Mouse (Mus musculus): Measurements from ENCODE around the gene Kdm1b.

DNA sequence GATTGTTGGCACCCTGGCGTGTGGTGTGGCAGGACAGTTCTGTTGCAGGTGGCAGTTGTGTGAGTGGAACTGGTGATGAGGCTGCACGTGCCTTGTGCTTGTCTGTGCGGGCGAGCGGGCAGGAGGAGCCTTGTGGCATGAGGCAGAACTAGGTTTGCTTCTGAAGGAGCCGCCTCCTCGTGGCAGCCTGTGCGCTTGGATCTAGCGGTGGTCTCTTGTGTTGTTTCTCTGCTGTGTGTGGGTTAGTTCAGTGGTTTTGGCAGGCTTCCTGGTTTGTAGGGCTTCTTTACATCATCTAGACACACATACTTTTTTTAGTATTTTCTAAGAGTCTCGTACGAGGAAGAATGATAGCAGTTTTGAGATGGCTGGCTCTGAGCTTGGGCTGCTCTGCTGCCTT is 12.8 kb downstream of the Kdm1b start:
- TF ChIP-seq CTCF (IDR thresholded peaks at IDR 0.05; ENCODE audit: borderline replicate concordance, insufficient read depth, low read depth, low read length) (no peak), POLR2A (IDR thresholded peaks at IDR 0.05; ENCODE audit: borderline replicate concordance, insufficient read depth, low read length) (no peak)
